Mouse (Mus musculus) colon, adult 2 months (tissue): ENCODE results near the gene Frmd4b. TPM values are rescaled to one million over a fixed set of nuclear protein-coding genes. Genes with fewer than 3 reads are reported as not detected.

ENCODE experiments used
- polyA plus RNA-seq: library from polyadenylated mRNA; depleted of rRNA; stranded (reverse); fragments of >200 nt; gene quantifications from 2 replicates; pipeline ENCODE4 v1.2.3, GENCODE M21; 2012; rRNA removed

Frmd4b gene
- 12.5 and 16.0 TPM in 2 replicates for polyA plus RNA-seq

DNA sequence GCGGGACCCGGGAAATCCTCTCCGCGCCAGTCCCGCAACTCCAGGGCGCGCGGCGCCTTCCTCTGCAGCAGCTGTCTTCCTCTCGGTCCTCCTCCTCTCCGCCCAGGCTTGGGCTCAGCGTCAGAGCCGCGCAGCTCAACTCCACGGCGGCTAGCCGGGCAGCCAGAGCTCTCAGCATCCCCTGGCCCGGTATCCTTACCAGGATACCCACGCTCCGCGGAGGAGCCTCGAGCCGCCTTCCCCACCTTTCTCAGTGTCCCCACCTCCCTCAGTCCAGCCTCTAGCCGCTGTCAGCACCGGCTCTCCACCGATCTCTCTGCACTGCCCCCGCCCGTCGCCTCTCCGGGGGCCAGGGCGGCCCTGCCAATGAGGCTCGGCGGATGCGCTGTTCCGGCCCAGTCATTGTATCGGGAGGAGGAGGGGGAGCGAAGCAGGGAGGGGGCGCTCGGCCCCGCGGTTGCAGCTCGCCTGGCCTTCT lies at the start of gene Frmd4b:
Gene Frmd4b (minus strand): TSS at position 276 of the 478 bp plus-strand sequence.

DNA sequence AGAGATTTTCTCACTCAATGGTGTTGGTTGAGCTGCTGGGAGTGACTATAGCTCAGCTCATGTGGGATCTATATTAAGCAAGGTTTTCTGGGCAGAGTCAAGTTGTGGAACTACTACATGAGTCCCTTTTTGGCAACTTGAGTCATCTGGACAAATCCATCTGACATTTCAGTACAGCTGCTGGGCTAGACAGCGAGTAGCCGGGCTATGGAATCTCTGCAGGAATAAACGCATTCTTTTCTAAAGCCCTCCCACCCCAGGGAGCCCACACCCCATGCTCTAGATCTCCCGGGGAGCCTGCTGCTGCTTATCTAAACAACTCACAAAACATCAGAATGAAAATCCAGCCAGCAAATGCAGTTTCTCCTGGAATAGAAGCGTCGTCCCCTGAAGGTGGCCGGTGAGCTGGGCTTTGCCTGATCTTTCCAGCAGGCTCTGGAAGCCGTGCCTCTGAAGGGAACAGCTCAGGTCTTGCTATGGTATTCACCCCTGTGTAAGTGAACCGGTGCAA lies 364.6 kb downstream of the Frmd4b start, which contains the start of gene Lmod3:
Gene Lmod3 (minus strand): TSS at position 49 of the 511 bp plus-strand sequence.

Other genes starting within 250 kb of the Frmd4b start
- 2.1 and 2.8 TPM in 2 replicates for gene Mitf, start 189.5 kb upstream of the Frmd4b start, polyA plus RNA-seq